Comparison of ENCODE assay signal across 17 mouse cellular contexts in the genomic region with DNA sequence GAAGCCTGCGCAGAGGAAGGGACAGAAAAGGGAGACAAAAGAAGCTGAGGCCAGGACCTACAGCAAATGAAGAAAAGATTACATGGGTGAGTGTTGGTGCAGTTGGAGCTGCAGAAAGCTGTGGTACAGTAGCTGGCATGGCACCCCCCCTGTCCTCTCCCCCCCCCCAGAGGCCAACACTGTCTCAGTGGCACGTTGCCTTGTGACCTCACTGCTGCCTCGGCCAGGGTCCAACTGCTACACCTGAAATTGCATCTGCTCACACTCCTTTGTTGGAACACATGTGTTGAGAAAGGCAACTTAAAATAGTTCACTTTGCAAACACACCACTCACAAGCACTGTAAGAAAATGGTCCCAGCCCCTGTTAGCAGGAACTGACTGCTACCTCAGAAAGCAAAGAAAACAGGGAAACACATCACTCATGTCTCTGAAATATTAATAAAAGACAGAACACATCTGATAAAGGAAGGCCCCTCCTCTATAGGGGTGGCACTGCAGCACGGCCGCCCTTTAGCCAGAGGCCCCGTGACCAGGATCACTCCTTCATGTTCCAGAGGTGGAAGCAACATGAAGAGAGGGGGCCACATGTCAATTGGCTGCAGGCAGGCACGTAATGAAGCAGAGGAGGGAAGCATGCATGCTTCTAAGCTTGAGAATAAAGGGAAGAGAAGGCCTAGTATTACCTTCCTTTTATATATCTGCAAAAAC.
DNase-seq lines count a peak whose midpoint lies in the region; ATAC-seq and TF ChIP-seq lines count a peak whose summit lies in the region.
"Had no signal": no experiment of that assay in that cellular context is flagged by ENCODE, and none has a peak within 500 bp of the region (broad histone marks: within the 10 kb centered on the region; RNA-seq: fewer than 3 reads in every experiment).

No protein-coding gene starts in this region.

- intact Hi-C loops in heart, postnatal 10 days (cut with DNase I): no loop called here

- H3K4me2 ChIP-seq in forebrain, embryonic 13.5 days: no peak overlapping the region
- H3K4me2 ChIP-seq in forebrain, embryonic 15.5 days (replicated peaks): no peak overlapping the region
- H3K4me2 ChIP-seq in hindbrain, postnatal 0 days (ENCODE audit: low read depth, low read length): no peak overlapping the region
- H3K4me2 ChIP-seq in midbrain, embryonic 16.5 days (ENCODE audit: low read length): no peak overlapping the region
- H3K4me2 ChIP-seq: liver, embryonic 12.5 days had no signal

- DNase-seq in hindbrain, postnatal 0 days (ENCODE audit: low spot score): no peak
- no peak for DNase-seq in heart, postnatal 10 days
- DNase-seq in liver: no peak
- DNase-seq: cerebellum, adult 2 months; heart, adult 2 months; heart, postnatal 14 days; kidney, adult 2 months; thymus, adult 18-20 months had no signal

- H3K4me3 ChIP-seq in forebrain, embryonic 13.5 days: no peak overlapping the region
- H3K4me3 ChIP-seq in forebrain, embryonic 15.5 days: no peak overlapping the region
- H3K4me3 ChIP-seq in hindbrain, postnatal 0 days (ENCODE audit: low read length): no peak overlapping the region
- no peak overlapping the region for H3K4me3 ChIP-seq in midbrain, embryonic 16.5 days (ENCODE audit: low read depth, low read length)
- H3K4me3 ChIP-seq: heart, adult 2 months; layer of hippocampus, adult 2 months; liver, embryonic 12.5 days; megakaryocyte, embryonic 14.5 days had no signal

- no peak for TF ChIP-seq CTCF in hindbrain, postnatal 0 days (IDR thresholded peaks at IDR 0.05; ENCODE audit: low read depth)

- no peaks in the 10 kb centered on the region for H3K9me3 ChIP-seq in forebrain, embryonic 13.5 days (replicated peaks)
- H3K9me3 ChIP-seq in forebrain, embryonic 15.5 days: no peaks in the 10 kb centered on the region
- H3K9me3 ChIP-seq in hindbrain, postnatal 0 days (ENCODE audit: low read length): no peaks in the 10 kb centered on the region
- no peaks in the 10 kb centered on the region for H3K9me3 ChIP-seq in midbrain, embryonic 16.5 days (replicated peaks; ENCODE audit: control insufficient read depth, low read length, poor library complexity, severe bottlenecking)
- H3K9me3 ChIP-seq: liver, embryonic 12.5 days had no signal

- H3K36me3 ChIP-seq in forebrain, embryonic 13.5 days (ENCODE audit: poor library complexity, severe bottlenecking): peaks cover 17% of the 10 kb centered on the region
- peaks cover 7% of the 10 kb centered on the region; the same call in 1 of the 2 replicates for H3K36me3 ChIP-seq in forebrain, embryonic 15.5 days
- no peaks in the 10 kb centered on the region; the same call in 1 of the 2 replicates for H3K36me3 ChIP-seq in hindbrain, postnatal 0 days (ENCODE audit: insufficient read depth, low read length)
- H3K36me3 ChIP-seq in midbrain, embryonic 16.5 days (ENCODE audit: control insufficient read depth, insufficient read depth, low read length): no peaks in the 10 kb centered on the region
- H3K36me3 ChIP-seq: liver, embryonic 12.5 days had no signal

- H3K4me1 ChIP-seq in forebrain, embryonic 13.5 days: peaks cover 59% of the 10 kb centered on the region
- H3K4me1 ChIP-seq in forebrain, embryonic 15.5 days: peaks cover 61% of the 10 kb centered on the region
- H3K4me1 ChIP-seq in hindbrain, postnatal 0 days (ENCODE audit: insufficient read depth, low read length): peaks cover 21% of the 10 kb centered on the region; the same call in 1 of the 2 replicates
- peaks cover 52% of the 10 kb centered on the region for H3K4me1 ChIP-seq in midbrain, embryonic 16.5 days (ENCODE audit: control insufficient read depth, insufficient read depth, low read length)

- 81% methylated on average over 7 of the region's 7 CpGs for WGBS in forebrain, embryonic 13.5 days
- WGBS in forebrain, embryonic 15.5 days: 80% methylated on average over 7 of the region's 7 CpGs
- 70% methylated on average over 7 of the region's 7 CpGs for WGBS in hindbrain, postnatal 0 days
- WGBS in midbrain, embryonic 16.5 days: 67% methylated on average over 7 of the region's 7 CpGs

- ATAC-seq in forebrain, embryonic 13.5 days: no peak
- ATAC-seq in forebrain, embryonic 15.5 days (replicated peaks): no peak
- no peak for ATAC-seq in hindbrain, postnatal 0 days
- ATAC-seq in midbrain, embryonic 16.5 days: no peak
- ATAC-seq in frontal cortex, adult (ENCODE audit: low TSS enrichment): no peak
- ATAC-seq: activated CD4-positive, CD25-positive, alpha-beta regulatory T cell, adult 4 months; liver, embryonic 12.5 days had no signal

- no peak overlapping the region for H3K9ac ChIP-seq in forebrain, embryonic 13.5 days
- H3K9ac ChIP-seq in forebrain, embryonic 15.5 days (replicated peaks): no peak overlapping the region
- H3K9ac ChIP-seq in hindbrain, postnatal 0 days (replicated peaks; ENCODE audit: low read length): no peak overlapping the region; the same call in 1 of the 2 replicates
- peak overlapping the region; percentile 39; the same call in 1 of the 2 replicates for H3K9ac ChIP-seq in midbrain, embryonic 16.5 days (ENCODE audit: low read depth, low read length)
- H3K9ac ChIP-seq: liver, embryonic 12.5 days had no signal

- H3K27me3 ChIP-seq in forebrain, embryonic 13.5 days: no peaks in the 10 kb centered on the region
- H3K27me3 ChIP-seq in forebrain, embryonic 15.5 days: no peaks in the 10 kb centered on the region
- no peaks in the 10 kb centered on the region for H3K27me3 ChIP-seq in hindbrain, postnatal 0 days (ENCODE audit: insufficient read depth, low read length)
- H3K27me3 ChIP-seq in midbrain, embryonic 16.5 days (ENCODE audit: control insufficient read depth, insufficient read depth, low read depth, low read length): no peaks in the 10 kb centered on the region
- H3K27me3 ChIP-seq: CH12.LX; liver, embryonic 12.5 days had no signal

- peak overlapping the region; percentile 63 for H3K27ac ChIP-seq in forebrain, embryonic 13.5 days
- H3K27ac ChIP-seq in forebrain, embryonic 15.5 days (replicated peaks): peak overlapping the region; percentile 66
- H3K27ac ChIP-seq in hindbrain, postnatal 0 days: peak overlapping the region; percentile 34; the same call in 1 of the 2 replicates
- peak overlapping the region; percentile 79 for H3K27ac ChIP-seq in midbrain, embryonic 16.5 days (ENCODE audit: low read length)
- H3K27ac ChIP-seq: heart, adult 2 months; layer of hippocampus, adult 2 months; liver, embryonic 12.5 days had no signal
